Mouse (Mus musculus) cerebellum, adult 9-10 months (tissue): ENCODE data around the gene Ms4a4c.
"Not testable (repeated sequence)": the region's sequence is repeated elsewhere in the genome, so short reads cannot be mapped to it uniquely, and the experiment has no call there.

Experiments used
- DNase-seq: peaks from one replicate; pipeline ENCODE4 v3.0.0; 2022

Gene Ms4a4c

DNA sequence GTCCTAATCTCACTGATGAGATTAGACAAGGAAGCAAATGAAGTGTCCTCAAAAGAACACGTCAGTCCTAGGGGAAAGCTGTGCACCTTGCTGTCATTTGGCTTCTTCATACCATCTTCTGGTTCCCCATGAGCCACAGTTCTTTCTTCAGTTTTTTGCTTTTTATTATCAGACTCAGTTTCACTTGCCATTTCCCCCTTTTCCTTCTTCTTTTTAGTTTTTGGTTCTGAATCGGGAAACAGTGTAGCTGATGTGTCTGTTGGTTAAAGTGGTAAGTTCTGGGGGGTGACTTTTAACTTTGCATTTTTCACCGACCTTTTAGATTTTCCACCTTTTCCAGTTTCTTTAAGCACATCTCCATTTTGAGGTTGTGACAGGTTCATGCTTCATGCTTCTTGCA lies at the start of gene Ms4a4c:
Gene Ms4a4c (plus strand): TSS at position 244 of the 400 bp plus-strand sequence.
- DNase-seq: no peak

DNA sequence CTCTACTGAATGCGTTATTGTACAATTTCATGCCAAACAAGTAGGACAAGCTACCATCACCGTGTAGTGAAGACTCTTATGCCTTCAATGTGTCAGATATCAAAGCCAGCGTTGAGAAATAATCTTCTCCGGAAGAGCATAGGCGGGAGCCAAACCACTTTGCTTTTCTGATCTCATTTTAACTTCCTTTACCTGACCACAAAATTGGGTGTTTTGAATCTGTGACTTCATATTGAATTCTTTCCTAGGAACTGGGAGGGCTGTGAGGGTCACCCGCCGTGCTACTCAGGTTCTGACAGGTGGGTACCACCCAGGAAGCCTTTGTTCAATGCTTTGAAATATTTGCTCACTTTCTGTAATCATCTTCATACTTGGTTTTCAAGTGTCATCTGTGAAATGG lies 48.8 kb upstream of the Ms4a4c start:
- DNase-seq: no peak

DNA sequence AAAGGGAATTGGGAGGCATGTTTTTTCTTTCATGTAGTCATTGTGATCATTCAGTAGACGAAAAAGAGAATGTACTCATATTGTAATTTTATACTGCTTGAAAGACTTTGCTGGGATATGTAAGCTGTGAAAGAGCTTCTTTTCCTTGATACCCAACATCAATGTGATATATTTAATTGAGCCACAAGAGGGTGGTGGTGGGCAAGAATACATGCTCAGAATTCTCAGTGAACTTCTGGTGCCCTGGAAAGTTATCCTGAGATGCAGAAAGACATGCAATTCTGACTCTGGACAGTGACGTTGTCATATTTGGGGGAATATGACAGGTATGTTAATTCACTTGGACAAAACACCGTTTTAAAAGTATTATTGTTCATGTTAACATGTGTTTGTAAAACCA lies 44.5 kb upstream of the Ms4a4c start:
- DNase-seq: no peak

DNA sequence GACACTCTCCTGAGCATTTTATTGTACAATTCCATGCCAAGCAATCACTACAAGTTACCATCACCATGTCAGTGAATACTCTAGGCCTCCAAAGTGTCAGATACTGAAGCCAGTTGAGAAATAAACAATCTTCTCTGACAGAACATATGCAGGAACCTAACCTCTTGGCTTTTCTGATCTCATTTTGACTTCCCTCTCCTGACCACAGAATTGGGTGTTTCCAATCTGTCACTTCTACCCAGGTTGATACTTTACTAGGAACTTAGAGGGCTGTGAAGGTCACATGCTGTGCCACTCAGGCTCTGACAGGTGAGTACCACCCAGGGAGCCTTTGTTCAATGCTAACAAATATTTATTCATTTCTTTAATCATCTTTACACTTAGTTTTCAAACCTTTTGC lies 42.6 kb upstream of the Ms4a4c start:
- no peak for DNase-seq

DNA sequence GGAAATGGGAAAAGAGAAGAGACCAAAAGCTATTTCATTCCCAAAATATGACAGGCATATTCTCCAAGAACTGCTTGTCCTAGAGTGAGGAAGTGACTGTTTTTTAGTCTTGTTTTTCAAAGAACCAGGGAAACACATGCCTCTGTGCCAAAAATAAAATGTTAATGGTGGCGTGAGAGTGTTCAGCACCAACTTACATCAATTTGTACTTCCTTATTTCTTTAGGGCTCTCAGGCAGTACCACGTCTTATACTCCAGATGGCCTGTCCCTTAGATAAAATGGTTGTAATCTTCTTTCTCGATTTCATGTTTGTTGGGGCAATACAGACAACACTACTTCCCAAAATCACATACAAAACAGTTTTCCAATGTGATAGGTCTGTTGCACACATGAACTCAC lies 36.3 kb upstream of the Ms4a4c start:
- DNase-seq: no peak

GRCm38 (mm10) chr19:11371181-11371580 lies 33.4 kb upstream of the Ms4a4c start:
- DNase-seq: no peak

DNA sequence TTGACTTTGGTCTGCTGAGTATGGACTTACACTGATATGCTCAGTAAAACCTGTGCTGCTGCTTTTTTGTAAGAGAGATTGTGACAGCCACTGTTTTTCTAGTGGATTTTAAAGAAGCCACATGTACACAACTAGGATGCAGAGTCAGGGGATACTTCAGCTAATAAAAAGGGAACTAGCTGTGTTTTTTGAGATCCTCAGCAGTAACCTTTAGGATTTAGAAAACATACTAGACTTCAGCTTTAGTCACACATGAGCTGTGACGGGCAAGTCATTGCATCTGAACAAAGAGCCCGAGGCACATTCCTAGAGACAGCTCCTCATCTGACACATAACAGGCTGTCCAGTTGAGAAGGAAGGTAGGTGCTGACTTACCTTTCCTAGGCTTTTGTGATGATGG lies 29.3 kb upstream of the Ms4a4c start, which contains the start of gene Ms4a4a:
Gene Ms4a4a (plus strand): TSS at position 251 of the 400 bp plus-strand sequence.
- DNase-seq: no peak

DNA sequence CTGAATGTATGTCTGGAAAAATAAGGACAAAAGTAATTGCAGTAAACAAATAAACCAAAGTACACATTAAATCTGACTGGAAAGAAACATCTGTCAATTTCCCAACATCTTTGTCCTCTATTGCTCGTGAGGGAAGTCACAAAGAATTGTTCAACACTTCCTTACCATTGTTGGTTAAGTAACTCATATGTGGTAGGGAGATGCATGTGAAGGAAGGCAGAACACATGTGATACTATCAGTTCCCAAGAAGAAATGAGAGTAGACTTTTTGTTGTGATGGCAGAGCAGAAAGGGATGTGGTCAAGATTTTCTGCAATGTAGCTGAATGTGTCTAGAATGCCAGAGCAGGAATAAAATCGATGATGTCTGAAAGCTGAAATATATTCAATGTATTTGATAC lies 28.2 kb upstream of the Ms4a4c start:
- DNase-seq: no peak

GRCm38 (mm10) chr19:11387109-11387508 lies 17.5 kb upstream of the Ms4a4c start:
- no peak for DNase-seq

- no peak for DNase-seq
Measured at GRCm38 (mm10) chr19:11387685-11388084, 16.9 kb upstream of the Ms4a4c start.

- DNase-seq: no peak
Measured at GRCm38 (mm10) chr19:11388949-11389348, 15.6 kb upstream of the Ms4a4c start.

DNA sequence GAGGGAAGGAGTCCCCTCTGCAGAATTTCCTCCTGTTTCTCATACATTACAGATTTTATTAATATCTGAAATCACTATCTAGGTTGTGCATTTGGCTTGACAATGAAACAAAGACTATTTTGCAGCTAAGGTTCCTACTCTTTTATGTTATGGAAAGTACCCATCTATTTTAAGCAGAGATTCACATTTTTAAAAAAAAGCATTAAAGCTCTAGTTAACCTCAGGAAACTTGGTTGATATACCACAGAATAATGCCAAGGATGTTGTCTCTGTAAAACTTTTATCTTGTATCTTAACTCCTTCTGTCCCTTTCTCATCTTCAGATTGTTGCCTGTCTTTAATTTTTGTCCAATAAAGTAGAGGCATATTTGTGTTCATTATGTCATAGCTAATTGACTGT lies 8.8 kb upstream of the Ms4a4c start:
- DNase-seq: no peak

DNA sequence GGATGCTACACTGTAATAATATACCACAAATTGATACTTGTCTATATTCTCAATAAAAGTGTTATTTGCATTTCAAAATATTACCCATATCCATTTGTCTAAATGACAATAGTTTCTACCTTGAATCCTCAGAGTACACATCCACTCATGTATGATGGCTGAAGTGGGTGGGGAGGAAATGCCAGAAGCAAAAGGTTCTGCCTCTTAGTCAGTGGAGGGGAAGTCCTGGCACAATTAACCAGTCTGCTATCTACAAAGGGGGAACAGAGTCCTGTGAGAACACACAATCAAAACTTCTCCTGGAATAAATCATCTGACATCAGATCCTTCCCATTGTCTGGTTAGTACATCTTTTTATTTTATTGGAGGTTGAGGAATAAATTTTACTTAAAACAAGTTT lies 2.9 kb downstream of the Ms4a4c start:
- no peak for DNase-seq

DNA sequence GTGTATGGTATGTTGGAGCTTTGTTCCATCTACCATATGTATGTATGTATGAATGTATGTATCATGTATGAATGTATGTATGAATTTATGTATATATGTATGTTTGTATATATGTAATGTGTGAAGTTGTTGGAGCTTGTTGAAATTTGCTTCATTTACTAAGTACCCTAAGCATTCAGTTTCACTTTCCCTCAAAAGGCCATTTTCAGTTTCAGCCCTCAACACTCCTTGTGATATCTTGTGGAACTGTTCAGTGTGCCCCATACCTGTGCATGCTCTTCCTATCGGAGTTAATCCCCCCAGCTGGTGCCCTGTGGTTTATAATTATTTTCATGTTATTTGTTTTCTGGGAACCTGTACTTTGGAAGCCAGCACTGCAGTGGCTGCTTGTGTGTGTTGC lies 4.0 kb downstream of the Ms4a4c start:
- no peak for DNase-seq

DNA sequence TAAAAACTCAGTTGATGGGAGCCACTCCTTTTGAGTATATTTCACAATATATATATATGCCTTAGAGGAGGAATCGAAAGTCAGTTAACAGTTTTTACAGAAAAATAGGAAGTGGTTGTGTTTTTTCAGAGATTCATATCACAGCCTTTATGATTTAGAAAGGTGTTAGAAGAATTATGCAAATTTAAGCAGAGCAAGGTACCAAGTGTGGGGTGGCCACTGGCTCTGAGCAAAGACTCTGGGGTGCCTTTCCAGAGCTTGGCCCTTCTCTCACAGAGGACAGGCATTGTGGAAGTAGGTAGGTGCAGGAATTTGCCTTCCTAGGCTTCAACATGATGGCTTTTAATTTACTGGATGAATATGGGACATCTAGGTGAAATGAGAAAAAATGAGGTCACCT lies 7.1 kb downstream of the Ms4a4c start:
- DNase-seq: no peak

DNA sequence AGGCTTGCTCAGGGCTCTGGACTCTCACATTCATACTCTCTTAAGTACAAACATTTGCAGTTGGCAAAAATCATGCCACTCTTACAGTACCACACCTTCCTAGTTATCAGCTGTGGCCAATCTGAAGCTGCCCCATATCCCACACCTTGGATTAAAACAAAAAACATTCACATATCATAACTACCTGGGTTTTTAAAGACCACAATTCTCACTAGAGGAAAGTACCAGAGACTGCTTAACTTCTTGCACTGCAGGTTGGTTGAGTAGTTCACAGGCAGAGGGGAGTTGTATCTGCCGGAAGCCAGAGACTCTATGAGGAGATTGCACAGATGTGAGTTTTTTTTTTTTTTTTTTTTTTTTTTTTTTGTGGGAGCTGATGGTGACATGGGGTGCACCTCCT lies 9.5 kb downstream of the Ms4a4c start:
- no peak for DNase-seq

DNA sequence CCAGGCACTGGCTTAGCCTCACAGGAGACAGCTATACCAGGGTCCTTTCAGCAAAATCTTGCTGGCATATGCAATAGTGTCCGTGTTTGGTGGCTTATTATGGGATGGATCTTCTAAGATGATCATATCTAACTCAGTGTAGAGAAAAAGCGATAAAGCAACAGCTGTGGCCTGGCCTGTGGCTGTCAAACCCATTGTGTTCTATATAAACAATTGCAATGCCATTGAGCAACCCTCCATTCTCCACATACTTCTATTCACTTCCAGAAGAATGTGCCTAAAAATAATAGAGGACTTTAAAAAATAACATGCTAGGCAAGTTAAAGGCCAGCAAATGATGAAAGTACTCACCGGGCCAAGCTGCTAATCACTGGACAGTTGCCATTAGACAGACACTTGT lies 11.0 kb downstream of the Ms4a4c start:
- DNase-seq: no peak

DNA sequence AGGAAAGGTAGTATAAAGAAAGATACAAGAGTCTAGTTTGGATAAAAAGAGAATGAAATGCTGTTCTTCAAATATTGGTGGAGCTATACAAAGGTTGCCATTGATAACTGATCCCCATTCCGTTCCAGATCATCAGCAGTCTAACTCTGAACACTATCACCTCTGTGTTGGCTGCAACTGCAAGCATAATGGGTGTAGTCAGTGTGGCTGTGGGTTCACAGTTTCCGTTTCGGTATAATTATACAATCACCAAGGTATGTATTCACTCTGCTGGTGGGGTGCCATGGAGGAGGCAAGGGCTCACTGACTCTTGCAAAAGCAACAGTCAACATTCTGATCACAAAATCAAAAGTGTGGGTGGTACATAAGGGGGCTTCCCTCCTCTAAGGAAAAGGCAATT lies 14.3 kb downstream of the Ms4a4c start:
- not testable (repeated sequence) for DNase-seq

DNA sequence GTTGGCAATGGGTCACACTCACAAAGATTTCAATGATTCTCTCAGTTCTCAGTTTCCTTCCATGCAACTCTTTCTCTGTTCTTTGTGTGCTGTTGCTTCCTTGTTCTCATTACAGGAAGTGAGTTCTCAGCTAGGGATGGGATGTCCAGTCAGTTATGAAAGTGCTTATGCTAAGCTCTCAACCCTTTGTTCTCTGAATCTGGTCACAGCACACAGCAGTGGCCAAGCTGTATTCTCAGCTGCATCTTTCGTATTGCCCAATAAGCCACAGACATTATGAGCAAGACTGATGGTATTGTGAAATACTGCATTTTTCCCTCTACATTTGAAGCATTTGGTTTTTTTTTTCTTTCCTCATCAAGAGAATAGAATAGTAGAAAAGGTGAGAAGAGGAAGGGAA lies 26.6 kb downstream of the Ms4a4c start:
- DNase-seq: not testable (repeated sequence)

- DNase-seq: no peak
Measured at GRCm38 (mm10) chr19:11435058-11435834, 30.7 kb downstream of the Ms4a4c start.

DNA sequence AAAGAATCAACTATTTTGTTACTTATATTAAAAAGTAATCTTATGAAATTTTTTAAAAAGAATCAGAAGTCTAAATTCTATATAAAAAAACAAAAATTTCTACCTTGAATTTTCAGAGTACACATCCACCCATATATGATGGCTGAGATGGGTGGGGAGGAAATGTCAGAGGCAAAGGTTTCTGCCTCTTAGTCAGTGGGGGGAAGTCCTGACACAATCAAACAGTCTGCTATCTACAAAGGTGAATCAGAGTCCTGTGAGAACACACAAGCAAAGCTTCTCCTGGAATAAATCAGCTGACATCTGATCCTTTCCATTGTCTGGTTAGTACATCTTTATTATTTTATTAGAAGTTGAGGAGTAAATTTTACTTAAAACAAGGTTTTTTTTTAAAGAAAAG lies 38.8 kb downstream of the Ms4a4c start, which contains the start of gene Ms4a4b:
Gene Ms4a4b (plus strand): TSS at position 216 of the 400 bp plus-strand sequence.
- no peak for DNase-seq

- no peak for DNase-seq
Measured at GRCm38 (mm10) chr19:11443964-11444363, 39.4 kb downstream of the Ms4a4c start.

- no peak for DNase-seq
Measured at GRCm38 (mm10) chr19:11447238-11447637, 42.7 kb downstream of the Ms4a4c start.

DNA sequence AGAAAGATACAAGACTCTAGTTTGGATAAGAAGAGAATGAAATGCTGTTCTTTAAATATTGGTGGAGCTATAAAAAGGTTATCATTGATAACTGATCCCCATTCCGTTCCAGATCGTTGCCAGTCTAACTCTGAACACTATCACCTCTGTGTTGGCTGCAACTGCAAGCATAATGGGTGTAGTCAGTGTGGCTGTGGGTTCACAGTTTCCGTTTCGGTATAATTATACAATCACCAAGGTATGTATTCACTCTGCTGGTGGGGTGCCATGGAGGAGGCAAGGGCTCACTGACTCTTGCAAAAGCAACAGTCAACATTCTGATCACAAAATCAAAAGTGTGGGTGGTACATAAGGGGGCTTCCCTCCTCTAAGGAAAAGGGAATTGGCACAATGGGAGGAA lies 54.5 kb downstream of the Ms4a4c start:
- DNase-seq: not testable (repeated sequence)

GRCm38 (mm10) chr19:11464795-11465194 lies 60.2 kb downstream of the Ms4a4c start:
- DNase-seq: not testable (repeated sequence)
